Mouse (Mus musculus): Measurements from ENCODE around the gene AI467606.

The AI467606 gene

GRCm38 (mm10) chr7:127096456-127096855 is 5.3 kb downstream of the AI467606 start:
- no peak for DNase-seq

DNA sequence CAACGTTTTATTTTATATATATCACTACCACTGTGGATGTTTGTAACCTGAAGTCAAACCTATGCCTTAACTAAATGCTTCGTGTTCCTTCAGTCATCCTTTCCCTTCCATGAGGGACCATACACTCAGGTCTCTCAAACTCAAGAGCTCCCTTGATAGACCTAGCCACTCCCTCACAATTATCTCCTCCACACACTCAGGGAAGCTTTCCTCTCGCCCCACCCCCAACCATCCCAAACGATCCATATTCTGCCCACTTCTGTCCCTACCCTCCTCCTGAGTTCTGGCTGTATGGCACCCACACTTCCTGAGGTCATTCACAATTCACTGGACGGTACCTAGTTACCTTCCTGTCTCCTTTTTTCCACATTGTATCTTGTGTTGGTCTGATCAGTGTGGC is 7.4 kb downstream of the AI467606 start:
- no peak for DNase-seq

- DNase-seq, result no peak
These were observed 7.8 kb downstream of the AI467606 start for GRCm38 (mm10) chr7:127098950-127099349.

DNA sequence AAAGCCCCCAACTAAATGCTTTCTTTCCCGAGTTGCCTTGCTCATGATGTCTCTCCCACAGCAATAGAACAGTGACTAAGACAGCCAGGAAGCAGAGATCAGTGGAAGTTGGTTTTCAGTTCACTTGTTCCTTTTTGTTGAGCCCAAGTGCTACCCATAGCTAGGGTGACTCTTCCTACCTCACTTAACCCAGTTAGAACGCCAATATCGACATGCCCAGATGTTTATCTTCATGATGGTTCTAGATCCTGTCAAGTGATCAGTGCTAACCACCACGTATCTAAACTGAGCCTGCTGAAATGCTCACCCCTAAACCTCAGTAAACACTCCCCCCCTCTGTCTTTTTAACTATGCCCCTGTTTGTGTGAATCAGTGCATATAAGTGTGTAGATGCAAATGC is 8.4 kb downstream of the AI467606 start:
- DNase-seq, result no peak

DNA sequence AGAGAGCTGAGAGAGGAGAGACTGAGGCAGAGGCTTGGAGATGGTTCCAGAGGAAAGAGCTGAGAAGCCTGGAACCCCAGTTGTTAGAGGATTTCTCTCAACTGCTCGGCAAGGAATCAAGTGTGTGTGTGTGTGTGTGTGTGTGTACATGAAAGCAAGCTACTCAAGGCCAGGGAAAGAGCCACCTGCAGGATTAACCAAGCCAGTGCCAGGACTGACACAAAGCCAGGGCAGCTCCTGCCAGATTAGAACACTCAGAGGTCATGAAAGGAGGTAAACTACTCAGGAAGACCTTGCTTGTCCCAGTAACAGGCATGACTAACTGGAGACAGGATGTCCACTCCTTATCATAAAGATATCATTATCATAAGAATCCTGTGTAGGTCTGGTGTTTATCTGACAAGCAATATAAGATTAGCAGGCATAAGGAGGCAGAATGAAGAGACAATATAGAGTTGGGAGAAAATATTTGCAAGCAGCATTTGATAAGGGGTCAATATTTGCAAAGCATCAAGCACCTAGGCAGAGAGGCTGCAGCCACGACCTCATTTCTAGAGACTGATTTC is 10.4 kb downstream of the AI467606 start:
- DNase-seq, result no peak

DNA sequence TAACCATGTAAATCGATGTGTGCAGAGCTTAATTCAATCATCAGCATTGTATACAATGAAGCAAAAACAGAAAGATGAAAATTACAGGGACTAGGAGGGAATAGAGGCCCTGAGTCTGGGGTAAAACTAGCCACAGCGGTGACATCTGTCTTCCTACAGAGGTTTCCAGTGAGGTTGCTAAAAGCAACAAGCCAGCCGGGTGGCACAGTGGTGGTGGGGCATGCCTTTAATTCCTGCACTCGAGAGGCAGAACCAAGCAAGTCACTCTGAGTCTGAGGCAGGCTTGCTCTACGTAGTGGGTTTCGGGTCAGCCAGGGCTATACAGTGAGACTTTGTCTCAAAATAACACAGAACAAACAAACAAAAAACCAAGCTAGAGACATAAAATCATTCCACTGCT is 11.0 kb downstream of the AI467606 start:
- DNase-seq, result no peak

DNA sequence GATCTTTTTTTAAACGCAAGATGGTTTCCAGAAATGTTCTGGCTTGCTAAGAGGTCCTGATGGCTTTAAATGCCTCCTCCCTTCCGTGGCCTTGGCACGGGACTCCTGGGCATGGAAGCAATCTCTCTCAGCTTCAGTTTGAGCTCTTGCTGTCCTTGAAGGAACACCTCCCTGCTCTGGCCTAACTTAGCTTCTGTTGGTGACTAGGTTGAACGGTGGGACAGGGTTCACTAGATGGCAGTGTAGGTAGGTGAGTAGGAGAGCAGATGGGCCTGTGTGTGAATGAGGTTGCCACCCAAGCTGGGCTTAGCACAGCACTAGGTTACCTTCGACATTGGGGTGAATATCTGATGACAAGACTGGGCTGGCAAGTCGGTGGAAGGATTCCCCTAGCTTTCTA is 12.8 kb downstream of the AI467606 start:
- no peak for DNase-seq

- DNase-seq, result peak; percentile 61
These were observed 13.6 kb downstream of the AI467606 start for GRCm38 (mm10) chr7:127104560-127105332.

DNA sequence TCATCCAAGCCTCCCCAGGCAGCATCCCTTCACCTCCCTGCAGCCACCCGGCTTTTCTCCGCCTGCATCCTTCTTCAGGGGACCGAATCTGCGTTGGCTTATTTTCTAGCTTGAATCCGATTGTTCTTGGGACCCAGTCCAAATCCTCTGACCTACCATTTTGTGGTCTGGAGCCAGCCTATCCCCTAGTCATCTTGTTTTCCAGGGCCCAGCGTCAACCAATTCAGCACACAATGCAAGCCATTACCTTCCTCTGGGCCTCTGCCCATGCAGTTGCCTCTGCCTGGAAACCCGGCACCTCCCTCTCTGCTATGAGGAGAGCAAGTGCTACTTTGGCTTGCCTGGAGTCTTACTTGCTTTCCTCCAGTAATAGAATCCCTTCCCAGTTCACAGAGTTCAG is 14.4 kb downstream of the AI467606 start:
- DNase-seq, result no peak

- peak; percentile 69 for DNase-seq
These were observed 19.3 kb downstream of the AI467606 start for GRCm38 (mm10) chr7:127110239-127111007.

- DNase-seq, result peak; percentile 84
These were observed 20.3 kb downstream of the AI467606 start for GRCm38 (mm10) chr7:127111461-127111860.

DNA sequence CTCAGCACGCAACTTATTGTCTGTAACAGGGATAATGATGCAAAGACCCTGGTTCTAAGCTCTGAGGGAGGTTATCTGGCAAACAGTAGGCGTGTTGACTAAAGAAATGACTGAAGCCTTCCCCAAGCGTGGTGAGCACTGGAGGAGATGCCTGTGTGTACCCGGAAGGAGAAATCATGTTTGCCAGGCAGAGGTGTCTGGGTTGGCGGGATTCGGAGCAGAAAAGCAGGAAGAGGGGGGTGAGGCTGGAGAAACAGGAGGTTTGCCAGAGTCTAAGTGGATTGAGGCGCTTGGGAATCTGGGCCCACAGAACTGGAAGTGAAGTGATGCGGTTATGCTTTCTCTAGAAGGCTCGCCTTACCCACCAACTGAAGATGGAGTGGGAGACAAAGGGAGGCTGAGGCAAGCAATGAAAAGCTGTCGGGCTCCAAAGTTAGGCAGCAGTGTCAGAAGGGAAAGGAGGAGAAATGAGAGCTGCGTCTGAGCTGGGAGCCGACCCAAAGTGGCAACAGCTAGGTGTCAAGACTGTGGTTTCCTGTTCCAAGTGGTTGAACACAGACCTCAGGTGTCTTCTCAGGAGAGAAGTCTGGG is 21.2 kb downstream of the AI467606 start:
- DNase-seq, result no peak

- no peak for DNase-seq
These were observed 21.9 kb downstream of the AI467606 start for GRCm38 (mm10) chr7:127112921-127113597.

DNA sequence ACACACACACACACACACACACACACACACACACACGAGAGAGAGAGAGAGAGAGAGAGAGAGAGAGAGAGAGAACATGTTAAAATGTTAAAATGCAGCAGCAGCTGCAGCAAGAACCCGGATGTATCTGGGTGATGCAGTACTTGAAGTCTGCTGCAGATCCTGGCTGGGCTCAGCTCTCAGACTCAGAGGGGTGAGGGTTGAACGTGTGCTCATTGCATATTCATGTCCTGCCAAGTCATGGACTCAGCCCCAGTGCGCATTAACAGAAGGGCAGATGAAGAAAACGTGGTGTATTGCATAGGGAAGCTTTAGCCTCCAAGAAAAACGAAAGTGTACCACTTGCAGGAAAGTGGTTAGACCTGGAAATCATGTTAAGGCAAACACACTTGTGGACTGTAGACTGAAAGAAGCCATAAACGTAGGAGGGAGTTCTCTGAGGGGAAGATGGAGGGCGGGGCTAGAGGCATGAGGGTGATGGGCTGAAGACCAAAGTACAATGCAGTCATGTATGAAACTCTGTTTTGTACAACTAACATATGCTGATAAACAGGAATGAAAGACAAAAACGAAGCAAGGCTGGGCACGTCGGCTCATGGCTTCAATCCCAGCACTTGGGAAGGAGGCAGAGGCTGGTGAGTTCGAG is 22.6 kb downstream of the AI467606 start:
- no peak for DNase-seq

DNA sequence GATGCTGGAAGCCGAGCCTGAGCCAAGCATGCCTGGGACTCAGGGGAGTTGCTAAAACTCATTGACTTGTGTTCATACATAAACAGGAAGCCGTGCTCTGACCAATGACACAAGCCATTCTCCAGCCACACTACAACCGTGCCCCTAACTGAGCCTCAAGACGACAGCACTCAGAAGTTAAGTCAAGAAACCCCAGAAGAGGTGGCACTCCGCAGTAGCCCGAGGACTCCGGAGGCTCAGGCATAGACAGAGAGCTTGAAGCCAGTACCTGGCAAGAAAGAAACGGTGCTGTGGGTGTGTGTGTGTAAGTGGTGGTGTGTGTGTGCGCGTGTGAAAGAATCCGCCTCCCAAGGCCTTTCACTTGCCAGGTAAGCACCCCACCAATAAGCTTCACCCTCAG is 23.8 kb downstream of the AI467606 start:
- DNase-seq, result no peak

DNA sequence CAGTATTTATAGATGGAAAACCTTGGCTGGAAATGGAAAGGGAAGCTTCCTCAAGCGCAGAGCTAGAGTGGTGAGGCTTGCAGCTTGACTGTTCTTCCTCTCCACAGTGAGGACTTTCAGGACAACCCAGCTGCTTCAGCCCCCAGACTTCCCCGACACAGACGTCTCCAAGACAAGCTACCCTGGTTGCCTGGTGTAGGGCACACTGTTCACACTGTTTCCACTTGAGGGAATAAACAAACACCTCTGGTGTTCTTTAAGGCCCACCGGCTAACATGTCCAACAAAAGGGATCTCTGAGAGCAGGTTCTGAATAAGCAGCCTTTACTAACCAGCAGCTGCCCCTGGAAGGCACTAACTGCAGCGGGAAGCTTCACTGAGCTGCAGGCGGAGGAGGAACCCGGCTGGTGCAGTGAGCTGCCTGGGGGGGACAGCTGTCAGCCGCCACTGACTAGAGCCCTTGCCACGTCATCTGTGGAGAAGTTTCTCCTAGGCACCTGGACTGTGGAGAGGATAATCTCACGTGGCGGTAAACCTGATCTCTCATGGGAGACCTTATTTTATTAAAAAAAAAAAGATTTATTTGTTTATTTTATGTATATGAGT is 25.3 kb downstream of the AI467606 start:
- DNase-seq, result no peak

DNA sequence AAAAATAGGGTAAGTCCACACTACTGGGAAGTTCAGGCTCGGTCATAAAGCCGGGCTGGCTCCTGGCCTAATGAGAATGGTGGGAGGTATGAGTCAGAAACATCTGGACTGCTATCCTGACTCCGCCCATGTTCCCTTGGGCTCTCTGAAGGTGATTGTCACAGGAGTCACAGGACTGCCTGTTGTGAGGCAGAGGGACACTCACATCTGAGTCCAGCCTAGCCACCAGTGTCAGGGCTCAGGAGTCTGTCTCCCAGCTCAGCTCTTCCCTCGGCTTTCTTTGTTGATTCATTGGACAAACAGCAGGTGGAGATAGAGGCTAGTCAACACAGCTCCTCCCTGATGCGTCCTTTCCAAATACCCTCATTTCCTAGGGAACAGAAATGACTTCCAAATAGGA is 26.8 kb downstream of the AI467606 start:
- DNase-seq, result no peak

- no peak for DNase-seq
These were observed 27.7 kb downstream of the AI467606 start for GRCm38 (mm10) chr7:127118671-127119445.

- DNase-seq, result peak; percentile 59
These were observed 30.1 kb downstream of the AI467606 start for GRCm38 (mm10) chr7:127121061-127121910.

DNA sequence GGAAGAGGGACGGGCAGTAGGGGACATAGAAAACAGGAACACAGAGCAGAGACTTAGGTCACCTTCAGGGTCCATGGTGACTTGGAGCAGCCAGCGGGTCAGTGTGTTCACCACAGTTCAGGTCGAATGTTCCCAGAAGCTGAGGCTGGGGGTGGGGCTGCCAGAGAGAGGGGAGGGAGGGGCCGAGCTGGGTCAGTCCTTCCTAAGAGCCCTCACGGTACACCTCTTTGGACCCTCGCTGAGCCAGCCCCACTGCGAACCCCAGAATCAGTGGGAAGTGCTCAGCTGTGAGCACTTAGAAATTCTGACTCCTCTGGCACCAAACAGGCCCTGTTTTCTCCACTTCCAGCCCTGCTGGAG is 30.7 kb downstream of the AI467606 start, which contains the start of gene Qprt:
Qprt (minus strand) TSS at position 316 of the 360 bp plus-strand sequence.
- DNase-seq, result peak; percentile 49

Measured in liver (tissue).